Mouse (Mus musculus) G1E-ER4 (cell line): ENCODE data around the gene Brms1l. TPM values are rescaled to one million over a fixed set of nuclear protein-coding genes. Genes with fewer than 3 reads are reported as not detected.

Source experiments
- GATA1 ChIP-seq: IDR thresholded peaks from one replicate; pipeline ENCODE4 v1.8.0; 2012; ENCODE audit warnings: low read length, inconsistent platforms
- polyA plus RNA-seq: library from polyadenylated mRNA; stranded (reverse); fragments of >175 nt; gene quantifications from 2 replicates; pipeline ENCODE4 v1.2.3, GENCODE M21; 2012

The Brms1l gene
- polyA plus RNA-seq, 1 experiment = 82.1 TPM

DNA sequence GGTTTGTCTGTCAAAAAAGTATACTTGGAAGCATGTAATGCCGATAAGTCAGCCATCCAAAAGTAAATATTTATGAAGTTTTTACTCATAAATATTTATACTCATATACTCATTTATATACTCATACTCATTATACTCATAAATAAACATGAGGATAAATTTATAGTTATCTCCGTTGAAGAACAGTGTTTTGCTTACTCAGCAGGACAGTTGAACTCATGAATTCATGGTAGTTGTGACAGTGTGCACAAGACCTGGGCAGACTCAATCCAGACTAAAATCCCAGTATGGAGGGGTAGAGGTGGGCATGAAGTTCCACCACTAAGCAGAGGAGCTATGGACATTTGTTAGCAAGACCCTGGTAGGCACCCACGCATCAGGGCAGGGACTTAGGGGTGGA lies 1.4 kb downstream of the Brms1l start:
- TF ChIP-seq GATA1 = no peak

DNA sequence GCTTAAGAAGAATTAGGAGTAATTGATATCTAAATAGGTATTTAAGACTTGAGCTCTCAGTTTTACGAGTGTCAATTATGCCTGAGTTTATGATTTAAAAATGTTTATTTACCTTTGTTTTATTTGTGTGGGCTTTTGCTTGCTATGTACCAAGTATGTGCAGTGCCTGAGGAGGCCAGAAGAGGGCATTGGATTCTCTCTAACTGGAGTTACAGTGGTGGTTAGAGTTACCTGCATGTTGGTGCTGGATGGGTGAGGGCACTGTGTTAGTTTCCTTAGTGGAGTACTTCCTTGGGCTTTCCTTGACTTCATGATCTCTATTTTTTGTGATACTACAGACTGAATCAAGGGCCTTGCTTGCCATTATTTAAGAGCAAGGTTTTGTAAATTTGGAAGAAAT lies 10.6 kb downstream of the Brms1l start:
- TF ChIP-seq GATA1 = no peak

DNA sequence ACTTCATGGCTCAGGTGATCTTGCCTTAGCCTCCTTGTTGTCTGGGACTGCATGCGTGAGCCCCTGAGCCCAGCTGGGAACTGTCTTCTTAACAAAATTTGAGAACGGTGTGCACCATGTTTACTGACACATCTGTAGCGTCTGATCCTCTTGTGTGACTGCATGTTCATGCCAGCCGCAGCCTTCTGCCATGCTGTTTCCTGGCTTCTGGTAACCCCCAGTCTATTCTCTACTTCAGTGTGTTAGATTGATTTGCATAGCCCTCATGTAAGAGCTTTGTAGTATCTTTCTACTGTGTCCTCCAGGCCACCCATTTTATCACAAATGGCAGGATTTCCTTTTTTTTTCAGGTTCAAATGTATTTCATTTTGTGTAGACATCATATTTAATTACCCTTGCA lies 11.7 kb downstream of the Brms1l start:
- no peak for TF ChIP-seq GATA1

DNA sequence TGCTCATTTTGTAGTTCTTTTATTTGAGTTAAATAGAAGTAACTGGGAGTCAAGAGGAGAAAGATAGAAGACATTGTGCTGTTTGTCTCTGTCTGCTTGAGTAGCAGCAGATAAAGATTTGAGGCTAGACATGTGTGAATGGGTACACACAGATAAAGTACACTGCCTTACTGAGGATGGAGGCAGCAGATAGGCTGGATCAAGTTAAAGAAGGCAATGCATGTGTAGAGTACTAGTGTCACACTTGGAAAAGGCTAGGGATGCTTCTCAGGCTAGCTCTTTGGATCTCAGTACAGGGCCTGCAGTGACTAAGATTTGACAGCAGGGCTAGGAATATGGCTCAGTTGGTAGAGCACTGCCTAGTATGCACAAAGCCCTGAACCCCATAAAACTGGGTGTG lies 14.5 kb downstream of the Brms1l start:
- no peak for TF ChIP-seq GATA1

DNA sequence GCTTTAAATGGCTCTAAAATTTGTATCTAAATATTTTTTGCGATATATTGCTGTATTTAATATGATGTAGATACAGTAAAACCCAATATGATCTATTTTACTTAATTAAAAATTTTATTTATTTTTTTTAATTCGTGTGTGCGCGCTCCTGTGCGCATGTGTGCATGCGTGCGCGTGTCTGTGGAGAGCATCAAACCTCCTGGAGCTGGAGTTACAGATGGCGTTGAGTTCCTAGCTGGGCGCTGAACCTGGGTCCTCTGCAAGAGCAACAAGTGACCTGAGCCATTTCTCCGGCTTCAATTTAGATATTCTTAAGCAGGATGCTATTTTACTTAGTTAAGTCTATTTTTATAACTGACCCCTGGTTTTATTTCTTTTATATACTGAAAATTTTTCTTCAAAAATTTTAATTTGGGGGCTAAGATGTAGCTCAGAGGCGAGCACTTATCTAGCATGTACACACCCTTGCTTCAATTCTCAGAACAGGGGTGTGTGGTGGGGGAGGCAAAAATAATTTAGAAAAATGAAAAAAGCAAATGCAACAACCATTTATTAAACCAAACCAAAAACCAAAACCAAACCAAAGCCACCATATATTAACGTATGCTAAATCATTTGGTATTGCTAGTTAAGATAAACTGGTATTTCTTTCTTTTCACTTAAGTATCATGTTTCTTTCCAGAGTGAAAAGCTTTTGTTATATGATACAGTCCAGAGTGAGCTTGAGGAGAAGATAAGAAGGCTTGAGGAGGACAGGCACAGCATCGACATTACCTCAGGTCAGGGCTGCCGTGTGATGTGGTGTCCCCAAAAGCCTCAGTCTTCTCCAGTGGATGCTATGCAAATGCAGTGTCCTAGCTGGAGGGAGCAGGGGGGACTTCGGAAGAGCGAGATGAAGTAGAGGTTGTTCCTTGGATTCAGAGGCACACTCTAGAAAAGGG lies 23.6 kb downstream of the Brms1l start:
- no peak for TF ChIP-seq GATA1

DNA sequence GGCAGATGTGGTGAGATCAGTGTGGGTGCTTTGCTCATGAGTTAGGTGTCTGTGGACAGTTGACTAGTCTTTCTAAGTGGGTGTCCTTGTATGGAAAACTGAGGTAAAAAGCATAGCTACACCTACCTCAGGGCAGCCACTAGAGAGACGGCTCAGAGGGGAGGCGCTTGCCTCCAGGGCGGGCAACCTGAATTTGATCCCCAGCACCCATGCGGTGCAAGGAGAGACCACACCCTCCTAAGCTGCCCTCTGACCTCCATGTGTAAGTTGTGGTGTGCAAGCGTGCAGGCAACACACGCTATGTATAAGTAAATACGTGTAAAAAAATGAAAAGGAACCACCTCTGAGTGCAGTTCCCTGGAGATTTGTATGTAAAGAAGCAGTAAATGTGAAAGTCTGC lies 24.5 kb downstream of the Brms1l start:
- TF ChIP-seq GATA1 = no peak

DNA sequence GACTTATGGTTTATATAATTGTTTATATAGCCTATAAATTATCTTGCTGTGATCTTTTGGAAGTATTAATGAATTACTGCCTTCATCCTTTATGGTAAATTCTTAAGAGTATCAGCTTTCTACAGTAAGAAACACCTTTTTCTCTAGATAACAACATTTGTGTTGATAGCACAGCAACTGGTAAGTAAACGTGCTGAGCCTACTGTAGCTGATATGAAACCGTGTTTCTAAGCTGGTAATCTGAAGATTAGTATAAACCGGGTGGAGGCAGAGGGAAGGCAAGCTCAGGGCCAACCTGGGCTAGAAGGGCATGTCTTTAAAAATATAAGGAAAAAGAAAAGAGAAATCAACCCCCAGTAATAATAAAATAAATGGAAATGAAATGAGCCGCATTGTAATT lies 31.6 kb downstream of the Brms1l start:
- no peak for TF ChIP-seq GATA1

DNA sequence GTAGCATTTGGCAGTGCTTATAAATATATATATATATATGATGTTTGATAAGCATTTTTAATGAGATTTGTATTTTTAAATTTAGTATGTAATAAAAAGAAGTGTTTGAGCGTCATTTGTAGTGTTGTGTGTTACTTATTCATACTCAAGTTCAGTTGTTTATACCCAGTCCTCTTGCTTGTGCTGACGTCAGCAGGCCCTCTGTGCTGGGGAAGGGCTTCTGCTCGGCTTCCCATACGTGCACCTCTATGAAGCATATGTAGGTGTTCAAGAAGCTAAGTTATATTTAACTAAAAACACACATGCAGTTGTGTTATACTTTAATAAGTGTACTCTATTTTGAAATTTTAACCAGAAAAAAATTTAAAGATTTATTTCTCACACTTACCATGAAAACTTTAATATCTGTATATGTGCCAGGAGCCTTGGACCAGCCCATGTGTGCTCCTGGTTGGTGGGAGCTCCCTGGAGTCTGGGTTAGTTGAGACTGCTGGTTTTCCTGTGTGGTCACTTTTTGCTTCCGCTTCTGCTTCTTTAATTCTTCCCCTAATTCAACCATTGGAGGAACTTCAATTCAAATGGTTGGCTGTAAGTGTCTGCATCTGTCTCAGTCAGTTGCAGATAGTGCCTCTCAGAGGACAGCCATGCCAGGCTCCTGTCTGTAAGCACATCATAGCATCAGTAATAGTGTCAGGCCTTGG lies 33.6 kb downstream of the Brms1l start:
- no peak for TF ChIP-seq GATA1

DNA sequence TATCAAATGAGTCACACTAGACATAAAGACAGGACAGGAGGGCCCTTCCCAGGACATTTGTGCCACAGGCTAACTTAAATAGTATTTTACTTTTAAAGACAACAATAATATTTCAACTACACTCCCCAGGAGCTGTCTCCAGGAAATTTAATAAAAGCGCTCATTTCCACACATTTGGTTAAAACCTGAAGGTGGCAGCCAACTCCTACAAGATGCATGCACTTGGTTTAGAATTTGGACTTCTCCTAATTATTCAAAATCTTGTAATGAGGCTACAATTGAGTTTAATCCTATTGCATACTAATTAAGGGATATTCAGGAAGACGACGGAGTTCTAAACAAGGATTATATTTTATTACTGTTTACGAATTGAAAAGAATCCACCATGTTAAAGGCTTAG lies 49.3 kb downstream of the Brms1l start:
- TF ChIP-seq GATA1 = no peak

DNA sequence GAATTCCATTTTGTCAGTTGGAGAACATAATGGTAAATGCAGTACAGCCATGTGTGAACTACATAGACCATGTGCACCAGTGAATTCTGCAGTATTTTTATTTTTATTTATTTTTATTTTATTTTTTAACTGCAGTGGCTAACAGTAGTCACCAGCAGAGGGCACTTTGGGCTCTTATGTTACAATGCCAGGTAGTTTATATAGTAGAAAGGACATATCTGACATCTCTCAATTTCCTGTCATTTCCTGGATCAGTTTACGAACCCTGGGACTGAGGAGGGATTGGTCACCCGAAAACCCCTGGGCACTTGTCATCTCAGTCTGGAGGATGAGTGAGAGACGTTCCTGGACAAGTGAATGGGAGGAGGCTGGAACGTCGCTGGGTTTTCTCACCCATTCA lies 52.4 kb downstream of the Brms1l start:
- no peak for TF ChIP-seq GATA1

DNA sequence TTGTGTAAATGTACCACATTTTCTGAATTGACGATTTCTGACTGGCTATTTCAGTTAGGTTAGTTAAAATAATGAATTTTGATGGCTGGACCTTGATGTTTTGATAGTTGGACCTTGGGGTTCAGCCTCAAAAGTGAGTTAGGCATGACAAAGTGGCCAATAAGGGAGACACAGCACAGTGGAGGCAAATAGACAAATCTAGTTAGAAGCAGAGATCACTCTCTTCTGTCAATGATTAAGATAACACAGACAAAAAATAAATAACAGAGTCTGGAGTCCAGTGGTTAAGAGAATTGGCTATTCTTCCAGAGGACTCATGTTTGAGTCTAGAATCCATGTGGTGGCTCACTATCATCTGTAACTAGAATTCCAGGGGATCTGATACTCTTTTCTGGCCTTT lies 68.7 kb downstream of the Brms1l start:
- no peak for TF ChIP-seq GATA1

DNA sequence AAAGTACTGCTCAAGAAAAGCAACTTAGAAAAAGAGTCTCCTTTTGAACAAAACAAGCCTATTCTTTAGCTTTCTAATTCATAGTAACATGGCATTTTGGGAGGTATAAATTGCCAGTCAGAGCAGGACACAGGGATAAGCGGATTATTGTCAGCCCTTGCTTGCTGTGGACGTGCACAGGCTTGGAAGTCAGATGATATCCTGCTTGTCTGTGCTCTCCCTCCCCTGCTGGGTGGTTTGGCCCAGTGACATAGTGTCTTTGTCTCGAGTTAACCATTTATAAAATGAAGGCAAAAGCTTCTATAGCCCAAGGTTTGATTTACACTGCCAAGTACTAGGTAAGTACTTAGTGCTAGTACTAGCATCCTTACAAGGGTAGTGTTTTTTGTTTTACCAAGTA lies 76.0 kb downstream of the Brms1l start:
- no peak for TF ChIP-seq GATA1

DNA sequence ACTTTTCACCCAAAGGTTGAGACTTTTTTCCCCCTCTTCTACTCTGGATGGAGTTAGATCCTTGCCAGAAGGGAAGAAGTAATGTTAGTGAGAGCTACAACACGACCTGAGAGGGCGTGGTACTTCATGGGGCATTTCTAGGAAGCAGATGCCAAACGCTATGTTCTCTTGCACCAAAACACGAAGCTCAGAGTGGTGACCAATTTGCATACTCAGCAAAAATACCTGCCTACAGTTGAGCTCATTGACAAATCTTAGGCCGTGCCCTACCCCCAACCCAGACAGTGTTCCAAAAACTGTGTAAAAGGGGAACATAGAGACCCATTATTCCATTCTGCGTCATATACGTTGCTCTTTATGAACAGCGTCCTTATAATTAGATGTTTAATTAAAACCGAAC lies 77.1 kb downstream of the Brms1l start:
- no peak for TF ChIP-seq GATA1

DNA sequence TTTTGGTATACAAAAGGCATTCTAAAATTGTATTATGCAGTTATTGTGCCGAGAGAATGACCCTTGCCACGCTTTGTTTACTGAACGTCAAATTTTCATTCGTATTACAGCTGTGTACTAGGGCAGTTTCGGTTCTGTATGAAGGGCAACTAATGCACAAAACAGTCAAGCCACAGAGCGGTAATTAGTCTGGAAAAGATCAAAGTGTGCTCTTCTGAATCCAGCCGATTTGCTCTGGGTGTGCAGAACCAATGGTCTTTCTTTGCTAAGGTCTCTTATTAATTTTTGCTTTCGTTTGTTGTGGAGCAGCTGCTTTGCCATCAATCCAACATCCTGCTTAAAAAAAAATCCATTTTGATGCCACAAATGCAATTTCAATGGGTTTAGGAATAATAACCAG lies 80.1 kb downstream of the Brms1l start:
- no peak for TF ChIP-seq GATA1

DNA sequence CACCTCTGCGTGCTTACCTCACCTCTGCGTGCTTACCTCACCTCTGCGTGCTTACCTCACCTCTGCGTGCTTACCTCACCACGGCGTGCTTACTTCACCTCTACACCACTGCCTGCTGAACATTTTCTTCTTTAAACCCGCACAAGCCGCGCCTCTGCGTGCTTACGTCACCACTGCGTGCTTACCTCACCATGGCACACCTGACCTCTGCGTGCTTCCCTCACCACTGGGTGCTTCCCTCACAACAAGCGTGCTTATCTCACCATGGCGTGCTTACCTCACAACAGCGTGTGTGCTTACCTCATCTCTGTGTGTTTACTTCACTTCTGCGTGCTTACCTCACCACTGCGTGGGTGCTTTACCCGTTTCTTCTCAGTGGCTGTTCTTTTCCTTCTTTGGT lies 80.9 kb downstream of the Brms1l start:
- TF ChIP-seq GATA1 = no peak

Other genes starting within 250 kb of the Brms1l start
- not detected in 2 replicates for gene Insm2, start 236.9 kb upstream of the Brms1l start, polyA plus RNA-seq
- gene Ralgapa1, start 15.2 kb upstream of the Brms1l start, polyA plus RNA-seq = 17.4 and 23.4 TPM in 2 replicates